Mouse (Mus musculus) CH12.LX (cell line): ENCODE data around the gene Slc28a2.

Experiments used
- CTCF ChIP-seq, 2 experiments: IDR thresholded peaks in 1 of 2; conservative IDR thresholded peaks in 1 of 2; 2 replicates each; pipeline ENCODE4 v1.5.1; 2011 to 2012; ENCODE audit warnings: low read depth in 2 of 2, low read length in 2 of 2, improper control_type of control experiment in 1 of 2, inconsistent platforms in 1 of 2, mild to moderate bottlenecking in 1 of 2, moderate library complexity in 1 of 2
- E2F4 ChIP-seq: IDR thresholded peaks from 2 replicates; pipeline ENCODE4 v1.6.1; 2011; ENCODE audit warnings: low read depth, low read length, improper control_type of control experiment; ENCODE audit not compliant: insufficient replicate concordance
- KAT2A ChIP-seq: IDR thresholded peaks from 2 replicates; pipeline ENCODE4 v1.6.1; 2012; ENCODE audit warnings: low read length, improper control_type of control experiment, inconsistent platforms; ENCODE audit not compliant: insufficient replicate concordance
- MYC ChIP-seq: IDR thresholded peaks from 2 replicates; pipeline ENCODE4 v1.6.1; 2011; ENCODE audit warnings: low read depth, mild to moderate bottlenecking, improper control_type of control experiment, low read length
- NELFE ChIP-seq: IDR thresholded peaks from 2 replicates; pipeline ENCODE4 v1.6.1; 2011; ENCODE audit warnings: low read depth, low read length, improper control_type of control experiment
- POLR2A ChIP-seq: IDR thresholded peaks from 2 replicates; pipeline ENCODE4 v1.6.1; 2011; ENCODE audit warnings: low read depth, mild to moderate bottlenecking, improper control_type of control experiment, low read length
- SMC3 ChIP-seq: IDR thresholded peaks from 2 replicates; pipeline ENCODE4 v1.6.1; 2011; ENCODE audit warnings: low read depth, low read length, improper control_type of control experiment
- TCF12 ChIP-seq: IDR thresholded peaks from 2 replicates; pipeline ENCODE4 v1.6.1; 2014; ENCODE audit warnings: low read depth, mild to moderate bottlenecking, inconsistent platforms, low read length, improper control_type of control experiment
- USF2 ChIP-seq: conservative IDR thresholded peaks from 2 replicates; pipeline ENCODE4 v1.6.1; 2011; ENCODE audit warnings: low read depth, low read length, improper control_type of control experiment

DNA sequence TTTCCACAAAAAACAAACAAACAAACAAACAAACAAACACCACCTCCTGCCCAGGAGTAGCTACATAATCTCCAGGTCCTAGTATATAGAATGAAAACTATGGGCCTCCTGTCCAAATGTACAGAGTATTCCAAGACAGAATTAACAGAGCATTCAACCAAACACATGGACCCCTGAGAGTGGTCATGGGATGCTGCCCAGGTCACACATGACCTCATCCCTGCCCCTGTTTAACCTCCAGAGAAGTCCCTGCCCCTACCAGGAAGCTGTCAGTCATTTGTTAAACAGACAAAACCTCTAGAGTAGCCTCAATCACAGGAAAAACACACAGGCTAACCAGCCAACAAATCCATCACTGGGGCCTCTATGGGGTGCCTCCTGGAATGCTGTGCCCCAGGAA is 50.3 kb downstream of the Slc28a2 start:
- TF ChIP-seq MYC (no peak), CTCF (conservative IDR thresholded peaks at IDR 0.05 in 1 of 2, IDR thresholded peaks at IDR 0.05 in 1 of 2; ENCODE audit: low read depth in 2 of 2, low read length in 2 of 2) (no peak), KAT2A (no peak), POLR2A (no peak), USF2 (no peak), TCF12 (no peak), SMC3 (no peak), E2F4 (no peak), NELFE (no peak)
